Mouse (Mus musculus) limb, embryonic 15.5 days (tissue): Measurements from ENCODE around the gene Dpf3. TPM values are rescaled to one million over a fixed set of nuclear protein-coding genes. Genes with fewer than 3 reads are reported as not detected.

ENCODE experiments used
- ATAC-seq: fragments of 200-750 bp; cut with Nextera tagmentation; 2 replicates; pipeline ENCODE4 v1.8.0; 2017; ENCODE audit warnings: low read depth, moderate TSS enrichment; ENCODE audit not compliant: insufficient number of reproducible peaks, low FRiP score, low TSS enrichment
- H3K27ac ChIP-seq: fragments of 300-500 bp; sonication (generic); 2 replicates; pipeline ENCODE4 v1.5.1; 2015; ENCODE audit warnings: moderate library complexity, mild to moderate bottlenecking, inconsistent platforms
- H3K27me3 ChIP-seq: fragments of 300-500 bp; sonication (generic); 2 replicates; pipeline ENCODE4 v1.6.1; 2015; ENCODE audit warnings: inconsistent platforms
- H3K36me3 ChIP-seq: fragments of 300-500 bp; sonication (generic); 2 replicates; pipeline ENCODE4 v1.6.1; 2015; ENCODE audit warnings: inconsistent platforms
- H3K4me1 ChIP-seq: fragments of 300-500 bp; sonication (generic); 2 replicates; pipeline ENCODE4 v1.6.1; 2015; ENCODE audit warnings: inconsistent platforms
- H3K4me2 ChIP-seq: fragments of 300-500 bp; sonication (generic); 2 replicates; pipeline ENCODE4 v1.6.1; 2015; ENCODE audit warnings: mild to moderate bottlenecking, inconsistent platforms
- H3K4me3 ChIP-seq: fragments of 300-500 bp; sonication (generic); 2 replicates; pipeline ENCODE4 v1.5.1; 2015; ENCODE audit warnings: mild to moderate bottlenecking, inconsistent platforms
- H3K9ac ChIP-seq: fragments of 300-500 bp; sonication (generic); 2 replicates; pipeline ENCODE4 v1.6.1; 2015; ENCODE audit warnings: inconsistent platforms
- H3K9me3 ChIP-seq: fragments of 300-500 bp; sonication (generic); 2 replicates; pipeline ENCODE4 v1.6.1; 2016; ENCODE audit warnings: inconsistent platforms
- WGBS: fragments of 180-500 bp; shearing (Covaris S2); methylation state at CpG from one replicate; pipeline ENCODE4 v1.1.7; 2015; 5-methylcytosine and 5-hydroxymethylcytosine counted together
- polyA plus RNA-seq: library from polyadenylated mRNA; unstranded; fragments of >200 nt; fragmentation: Nextera tagmentation; extraction: Ambion mirVana; gene quantifications from 2 replicates; pipeline ENCODE4 v1.2.1, GENCODE M21; 2015

Gene Dpf3
- polyA plus RNA-seq, 1 experiment from 2014 or later: 3.2 TPM

DNA sequence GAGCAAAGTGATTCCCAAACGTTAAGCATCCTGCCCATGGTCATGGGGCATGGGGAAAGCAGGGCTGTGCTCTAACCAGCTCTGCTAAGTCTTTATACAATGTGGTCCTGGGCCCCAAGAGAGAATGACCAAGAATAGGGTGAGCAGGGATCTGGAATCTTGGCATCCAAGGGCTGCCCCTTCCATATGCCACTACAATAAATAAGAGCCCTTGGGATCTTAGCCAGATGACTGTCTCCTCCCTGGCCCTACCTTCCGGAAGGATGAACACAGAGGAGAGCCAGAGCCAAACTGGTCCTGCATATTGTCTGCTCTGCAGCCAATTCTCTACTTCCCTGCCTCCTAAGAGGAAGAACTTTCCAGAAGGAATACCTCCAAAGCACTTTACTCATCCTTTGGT, 238.9 kb downstream of the Dpf3 start:
- no peak for ATAC-seq
- H3K4me1 ChIP-seq: no peaks in the 10 kb centered on the region
- no peak overlapping the region for H3K27ac ChIP-seq
- 81% methylated on average over 2 of the region's 2 CpGs for WGBS
- H3K4me2 ChIP-seq: no peak overlapping the region
- H3K27me3 ChIP-seq: no peaks in the 10 kb centered on the region
- H3K9me3 ChIP-seq: no peaks in the 10 kb centered on the region
- no peaks in the 10 kb centered on the region for H3K36me3 ChIP-seq
- H3K9ac ChIP-seq: no peak overlapping the region
- no peak overlapping the region for H3K4me3 ChIP-seq

DNA sequence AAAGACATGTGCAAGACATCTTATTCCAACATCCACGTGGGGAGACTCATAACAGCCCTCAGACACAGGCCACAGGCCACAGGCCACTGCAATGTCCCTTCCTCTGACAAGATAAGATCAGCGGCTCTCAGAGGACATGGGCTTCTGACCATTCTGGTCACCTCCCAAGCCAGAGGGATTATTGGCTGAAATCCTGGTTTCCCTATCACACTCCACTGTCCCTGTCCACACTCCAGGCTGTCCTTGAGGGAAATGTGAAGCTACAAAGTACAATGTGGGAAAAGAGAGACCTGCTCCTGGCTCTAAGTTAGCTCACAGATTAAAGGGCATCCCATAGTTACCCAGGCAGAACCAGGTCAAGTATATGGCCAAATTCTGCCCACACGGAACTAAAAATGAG, 239.8 kb downstream of the Dpf3 start:
- ATAC-seq: no peak
- Histone ChIP-seq H3K36me3 (no peaks in the 10 kb centered on the region), H3K4me1 (no peaks in the 10 kb centered on the region), H3K27me3 (no peaks in the 10 kb centered on the region), H3K4me2 (no peak overlapping the region), H3K9ac (no peak overlapping the region), H3K4me3 (no peak overlapping the region), H3K27ac (no peak overlapping the region), H3K9me3 (no peaks in the 10 kb centered on the region)
- WGBS: 75% methylated on average over 3 of the region's 3 CpGs

DNA sequence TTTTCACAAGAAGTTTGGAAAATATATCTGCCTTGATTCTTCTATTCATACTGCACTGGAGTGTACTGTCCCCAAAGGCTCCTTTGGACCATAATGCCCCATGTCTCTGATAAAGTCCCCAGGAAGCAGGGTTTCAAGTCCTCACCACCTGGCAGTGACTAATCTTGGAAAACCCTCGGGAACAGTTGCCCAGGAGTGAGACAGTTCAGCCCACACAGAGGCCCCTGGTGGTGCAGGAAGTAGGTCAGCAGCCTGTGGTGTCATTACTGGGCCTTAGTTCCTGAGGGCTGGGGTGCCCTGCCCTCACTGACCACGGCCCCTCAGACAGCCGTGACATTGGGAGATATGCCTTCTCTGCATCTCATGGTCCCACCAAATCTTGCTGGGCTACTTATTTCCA, 246.5 kb downstream of the Dpf3 start:
- no peak overlapping the region for H3K27ac ChIP-seq
- no peaks in the 10 kb centered on the region for H3K9me3 ChIP-seq
- no peaks in the 10 kb centered on the region for H3K4me1 ChIP-seq
- 58% methylated on average over 3 of the region's 3 CpGs for WGBS
- H3K36me3 ChIP-seq: no peaks in the 10 kb centered on the region
- no peak for ATAC-seq
- H3K4me2 ChIP-seq: no peak overlapping the region
- H3K9ac ChIP-seq: no peak overlapping the region
- no peaks in the 10 kb centered on the region for H3K27me3 ChIP-seq
- no peak overlapping the region for H3K4me3 ChIP-seq

DNA sequence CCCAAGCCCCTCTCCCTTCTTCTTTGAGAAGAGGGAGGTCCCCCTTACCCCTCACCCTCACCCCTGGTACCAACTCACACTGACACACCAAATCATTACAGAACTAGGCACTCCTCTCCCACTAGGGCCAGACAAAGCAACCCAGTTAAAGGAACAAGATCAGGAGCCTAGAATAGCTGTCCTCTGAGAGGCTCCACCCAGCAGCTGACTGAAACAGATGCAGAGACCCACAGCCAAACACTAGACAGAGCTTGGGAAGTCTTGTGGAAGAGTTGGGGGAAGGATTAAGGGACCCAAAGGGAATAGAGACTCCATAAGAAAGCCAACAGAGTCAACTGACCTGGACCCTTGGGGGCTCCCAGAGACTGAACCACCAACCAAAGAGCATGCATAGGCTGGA, 246.9 kb downstream of the Dpf3 start:
- H3K4me2 ChIP-seq: no peak overlapping the region
- H3K27ac ChIP-seq: no peak overlapping the region
- H3K9me3 ChIP-seq: no peaks in the 10 kb centered on the region
- no peaks in the 10 kb centered on the region for H3K27me3 ChIP-seq
- no peak for ATAC-seq
- H3K4me1 ChIP-seq: no peaks in the 10 kb centered on the region
- H3K4me3 ChIP-seq: no peak overlapping the region
- no peak overlapping the region for H3K9ac ChIP-seq
- H3K36me3 ChIP-seq: no peaks in the 10 kb centered on the region

DNA sequence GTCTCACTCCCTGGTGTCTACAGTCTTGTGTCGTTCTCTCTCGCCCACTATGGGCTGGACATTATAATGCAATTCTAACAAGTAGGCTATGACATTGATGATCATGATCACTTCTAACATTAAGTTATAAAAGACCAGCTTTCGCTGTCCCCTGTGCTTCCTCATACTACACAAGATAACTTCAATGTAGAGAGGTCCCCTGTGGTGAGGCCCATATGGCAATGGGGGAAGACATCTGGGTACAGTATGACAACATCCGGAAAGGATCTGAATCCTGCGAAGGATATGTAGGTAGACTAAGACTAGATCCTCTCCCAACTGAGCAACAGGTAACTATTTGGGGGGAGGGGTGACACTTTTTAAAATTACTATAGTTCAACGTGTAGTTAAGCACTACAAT, 251.7 kb downstream of the Dpf3 start:
- Histone ChIP-seq H3K4me1 (0 out of 2 replicates have a peak, but pooled peaks cover 3% of the 10 kb centered on the region), H3K4me2 (no peak overlapping the region), H3K9me3 (no peaks in the 10 kb centered on the region), H3K27ac (no peak overlapping the region), H3K27me3 (no peaks in the 10 kb centered on the region), H3K36me3 (no peaks in the 10 kb centered on the region), H3K4me3 (no peak overlapping the region), H3K9ac (no peak overlapping the region)
- no peak for ATAC-seq
- 88% methylated on average over 6 of the region's 6 CpGs for WGBS

DNA sequence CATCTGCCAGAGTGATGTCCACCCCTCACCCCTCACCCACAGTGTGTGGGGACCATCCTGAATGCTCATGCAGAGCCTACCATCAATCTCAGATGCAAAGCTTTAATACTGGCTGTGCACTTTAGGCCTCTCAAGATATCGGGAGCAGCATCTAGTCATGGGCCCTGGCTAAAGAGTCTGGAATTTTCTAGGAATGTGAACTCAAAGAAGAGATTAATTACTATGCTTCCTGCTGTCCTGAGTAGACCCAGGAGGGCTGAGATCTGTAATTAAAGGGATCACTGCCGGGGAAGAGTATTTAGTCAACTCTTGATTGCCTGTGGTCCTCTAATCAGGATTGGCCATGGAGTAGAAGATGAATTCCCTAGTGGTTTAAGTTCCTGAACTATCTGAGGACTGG, 252.5 kb downstream of the Dpf3 start:
- 48% methylated on average over 2 of the region's 2 CpGs for WGBS
- no peak for ATAC-seq

DNA sequence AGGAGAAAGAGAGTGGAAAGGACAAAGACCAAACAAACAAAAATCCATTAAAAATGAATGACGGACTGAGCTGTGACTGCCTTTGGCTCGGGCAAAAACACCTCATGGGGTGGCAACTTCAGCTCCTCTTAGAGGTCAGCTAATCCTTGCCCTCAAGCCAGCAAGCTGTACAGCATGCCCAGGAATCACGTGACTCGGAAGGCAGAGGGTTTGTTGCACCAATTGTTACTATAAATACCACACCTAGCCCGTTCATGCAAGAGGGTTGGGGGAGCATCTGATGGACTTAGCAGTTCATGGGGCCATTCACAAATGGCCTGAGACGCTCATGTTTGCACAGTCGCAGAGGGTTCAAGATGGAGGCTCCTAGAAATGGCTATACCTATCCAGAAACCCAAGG, 253.9 kb downstream of the Dpf3 start:
- Histone ChIP-seq H3K36me3 (no peaks in the 10 kb centered on the region), H3K4me3 (no peak overlapping the region), H3K27ac (no peak overlapping the region), H3K27me3 (no peaks in the 10 kb centered on the region), H3K4me1 (0 out of 2 replicates have a peak, but pooled peaks cover 3% of the 10 kb centered on the region), H3K9me3 (no peaks in the 10 kb centered on the region), H3K4me2 (no peak overlapping the region), H3K9ac (no peak overlapping the region)
- ATAC-seq: no peak
- 69% methylated on average over 7 of the region's 7 CpGs for WGBS

More for the DNA sequence above, 252.5 kb downstream of the Dpf3 start:
- H3K4me3 ChIP-seq: no peak overlapping the region
- no peaks in the 10 kb centered on the region for H3K9me3 ChIP-seq
- no peaks in the 10 kb centered on the region for H3K27me3 ChIP-seq
- no peak overlapping the region for H3K9ac ChIP-seq
- H3K4me2 ChIP-seq: no peak overlapping the region
- H3K4me1 ChIP-seq: 0 out of 2 replicates have a peak, but pooled peaks cover 3% of the 10 kb centered on the region
- no peaks in the 10 kb centered on the region for H3K36me3 ChIP-seq
- no peak overlapping the region for H3K27ac ChIP-seq

DNA sequence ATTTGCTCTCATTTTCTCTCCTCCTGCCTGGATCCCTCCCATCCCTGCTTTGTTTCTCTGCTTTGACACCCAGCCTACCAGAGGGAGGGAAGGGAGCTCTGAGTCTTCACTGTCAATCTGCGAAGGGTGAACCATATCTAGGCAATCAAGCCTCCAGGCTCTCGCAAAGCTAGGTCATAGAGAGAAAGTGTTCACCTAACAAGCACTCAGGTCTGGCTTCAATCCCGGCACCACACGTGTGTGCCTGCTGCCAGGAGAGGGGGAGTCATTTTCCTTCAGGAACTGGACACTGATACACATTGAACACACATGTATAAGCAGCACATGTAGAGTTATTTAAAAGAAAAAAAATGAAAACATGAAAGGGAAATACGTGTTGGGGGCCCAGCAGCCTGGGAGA, 254.6 kb downstream of the Dpf3 start:
- Histone ChIP-seq H3K4me1 (0 out of 2 replicates have a peak, but pooled peaks cover 3% of the 10 kb centered on the region), H3K4me3 (no peak overlapping the region), H3K27ac (no peak overlapping the region), H3K36me3 (no peaks in the 10 kb centered on the region), H3K27me3 (no peaks in the 10 kb centered on the region), H3K9me3 (no peaks in the 10 kb centered on the region), H3K4me2 (no peak overlapping the region), H3K9ac (no peak overlapping the region)
- 36% methylated on average over 5 of the region's 5 CpGs for WGBS
- no peak for ATAC-seq

DNA sequence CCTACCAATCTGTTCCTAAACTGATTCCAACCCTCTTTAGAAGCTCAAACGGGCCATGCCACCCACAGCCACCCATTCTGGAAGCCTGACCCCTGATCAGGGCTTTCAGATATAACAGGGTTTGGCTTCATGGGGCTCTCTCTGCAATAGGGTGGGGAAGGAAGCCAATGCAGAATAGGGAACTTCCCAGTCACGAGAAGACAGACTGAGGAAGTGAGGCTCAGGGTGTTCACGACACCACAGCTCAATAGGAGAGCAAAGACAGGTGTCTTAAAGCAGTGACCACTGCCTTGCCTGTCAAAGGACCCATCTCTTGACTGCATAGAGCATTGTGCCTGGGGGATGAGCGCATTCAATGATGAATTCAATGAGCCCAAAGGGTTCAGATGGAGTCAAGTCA, 256.3 kb downstream of the Dpf3 start:
- Histone ChIP-seq H3K4me2 (no peak overlapping the region), H3K36me3 (no peaks in the 10 kb centered on the region), H3K4me1 (0 out of 2 replicates have a peak, but pooled peaks cover 3% of the 10 kb centered on the region), H3K4me3 (no peak overlapping the region), H3K27me3 (no peaks in the 10 kb centered on the region), H3K9ac (no peak overlapping the region), H3K9me3 (no peaks in the 10 kb centered on the region), H3K27ac (no peak overlapping the region)
- WGBS: 88% methylated on average over 4 of the region's 4 CpGs
- ATAC-seq: no peak

DNA sequence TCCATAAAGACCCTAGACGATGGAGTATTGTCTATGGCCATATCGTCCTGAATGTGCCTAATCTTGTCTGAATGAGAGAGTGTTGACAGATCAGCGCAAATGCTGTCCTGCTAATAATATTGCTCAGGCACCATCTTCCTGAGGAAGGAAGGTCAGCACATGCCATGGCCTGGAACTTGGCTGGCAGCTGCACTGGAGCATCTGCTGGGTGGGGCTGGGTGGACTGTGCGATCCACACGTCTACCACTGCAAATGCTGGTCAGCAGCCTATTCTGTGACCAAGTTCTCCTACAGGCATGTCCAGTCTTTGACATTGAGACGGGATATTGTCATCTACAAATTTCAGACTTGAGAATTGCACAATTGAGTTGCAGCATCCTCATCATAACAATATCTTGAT, 257.8 kb downstream of the Dpf3 start:
- 83% methylated on average over 6 of the region's 6 CpGs for WGBS

DNA sequence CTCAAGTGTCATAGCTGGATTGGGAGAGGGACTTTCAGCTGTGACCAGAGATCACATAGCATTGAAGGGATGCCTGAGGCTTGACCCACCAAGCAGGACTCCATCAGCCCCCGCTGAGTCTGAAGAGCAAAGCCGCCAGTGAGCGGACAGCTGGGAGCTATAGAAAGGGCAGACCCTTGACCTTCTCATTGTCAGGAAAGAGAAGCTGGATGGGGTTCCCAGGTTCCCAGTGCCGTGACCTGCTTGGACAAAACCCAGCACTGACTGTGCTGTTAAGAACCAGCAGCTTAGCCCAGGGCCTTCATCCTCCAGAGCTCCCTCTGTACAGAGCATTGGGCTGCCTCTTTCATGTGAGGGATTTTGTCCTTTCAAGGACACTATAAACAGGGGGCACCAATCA, 260.5 kb downstream of the Dpf3 start:
- H3K4me1 ChIP-seq: no peaks in the 10 kb centered on the region
- no peaks in the 10 kb centered on the region for H3K27me3 ChIP-seq
- H3K27ac ChIP-seq: no peak overlapping the region
- H3K4me2 ChIP-seq: no peak overlapping the region
- no peak overlapping the region for H3K4me3 ChIP-seq
- no peak for ATAC-seq
- H3K9me3 ChIP-seq: no peaks in the 10 kb centered on the region
- no peak overlapping the region for H3K9ac ChIP-seq
- H3K36me3 ChIP-seq: no peaks in the 10 kb centered on the region
- WGBS: 70% methylated on average over 4 of the region's 4 CpGs

More for the DNA sequence above, 257.8 kb downstream of the Dpf3 start:
- ATAC-seq: peak; percentile 35; the same call in 1 of the 2 replicates
- Histone ChIP-seq H3K9ac (no peak overlapping the region), H3K27me3 (no peaks in the 10 kb centered on the region), H3K4me3 (no peak overlapping the region), H3K4me1 (0 out of 2 replicates have a peak, but pooled peaks cover 3% of the 10 kb centered on the region), H3K4me2 (no peak overlapping the region), H3K9me3 (no peaks in the 10 kb centered on the region), H3K27ac (no peak overlapping the region), H3K36me3 (no peaks in the 10 kb centered on the region)

DNA sequence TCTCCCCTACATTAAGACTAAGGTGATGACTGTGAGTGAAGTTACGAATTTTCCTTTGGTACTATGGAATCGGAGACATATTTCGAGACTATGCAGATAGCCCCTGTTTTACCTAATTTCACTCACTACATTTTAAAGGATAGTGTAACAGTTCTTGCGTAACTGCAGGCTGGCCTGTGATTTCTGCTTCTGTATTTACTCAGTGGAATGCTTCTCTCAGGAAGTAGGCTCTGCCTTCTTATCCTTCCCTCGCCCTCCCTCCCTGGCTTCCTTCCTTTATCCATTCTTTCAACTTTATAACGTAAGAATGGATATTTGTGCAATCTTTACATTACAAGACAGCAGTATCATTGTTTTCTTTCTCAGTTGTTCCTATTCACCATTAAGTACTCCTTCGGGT, 266.6 kb downstream of the Dpf3 start:
- no peak overlapping the region for H3K27ac ChIP-seq
- H3K4me2 ChIP-seq: no peak overlapping the region
- H3K4me1 ChIP-seq: no peaks in the 10 kb centered on the region
- WGBS: 75% methylated on average over 7 of the region's 7 CpGs
- no peaks in the 10 kb centered on the region for H3K9me3 ChIP-seq
- ATAC-seq: no peak
- H3K36me3 ChIP-seq: no peaks in the 10 kb centered on the region
- no peak overlapping the region for H3K4me3 ChIP-seq
- H3K27me3 ChIP-seq: no peaks in the 10 kb centered on the region
- H3K9ac ChIP-seq: no peak overlapping the region

DNA sequence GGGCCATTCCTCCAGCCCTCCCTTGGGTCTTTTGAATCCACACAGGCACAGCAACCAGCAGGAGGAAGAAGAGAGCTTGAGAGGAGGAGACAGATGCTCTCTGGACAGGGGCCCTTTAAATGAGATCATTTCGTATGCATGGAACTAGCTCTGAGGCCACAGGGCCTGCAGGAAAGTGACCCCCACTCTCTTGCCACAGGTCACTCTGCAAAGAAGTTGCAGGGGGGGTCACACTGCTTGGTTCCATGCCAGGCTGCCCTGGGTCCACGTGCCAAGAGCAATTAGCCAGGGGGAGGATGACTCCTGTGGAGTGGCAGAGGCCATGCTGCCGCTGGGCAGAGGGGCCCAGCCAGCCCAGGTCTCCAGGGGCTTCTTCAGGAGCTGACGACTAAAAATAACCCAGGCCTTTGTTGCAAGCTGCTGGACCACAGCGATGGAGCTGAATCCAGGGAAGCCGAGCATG, 273.6 kb downstream of the Dpf3 start:
- H3K4me1 ChIP-seq: peaks cover 22% of the 10 kb centered on the region
- no peaks in the 10 kb centered on the region for H3K9me3 ChIP-seq
- ATAC-seq: no peak
- H3K4me3 ChIP-seq: no peak overlapping the region
- no peaks in the 10 kb centered on the region for H3K36me3 ChIP-seq
- no peak overlapping the region for H3K9ac ChIP-seq
- H3K27me3 ChIP-seq: no peaks in the 10 kb centered on the region
- WGBS: 30% methylated on average over 6 of the region's 6 CpGs
- H3K27ac ChIP-seq: no peak overlapping the region
- H3K4me2 ChIP-seq: no peak overlapping the region
